Mouse (Mus musculus) neutrophil, adult 5-6 weeks (primary cell): Measurements from ENCODE around the gene Mtmr11. TPM values are rescaled to one million over a fixed set of nuclear protein-coding genes. Genes with fewer than 3 reads are reported as not detected.
A peak's percentile ranks its signal among the peaks of the same experiment; 100 is the strongest.
"Not testable (repeated sequence)": the region's sequence is repeated elsewhere in the genome, so short reads cannot be mapped to it uniquely, and the experiment has no call there.

Experiments
- ATAC-seq: fragments of 151-379, 151-347 bp; 2 replicates; pipeline ENCODE4 v1.8.0; 2017; ENCODE audit warnings: mild to moderate bottlenecking, moderate TSS enrichment; ENCODE audit not compliant: insufficient number of reproducible peaks, poor library complexity, low FRiP score, severe bottlenecking; ENCODE audit errors: extremely low read depth
- total RNA-seq: library from RNA; stranded (forward); fragments of 200-1000 nt; gene quantifications from 2 replicates; pipeline ENCODE4 v1.2.3, GENCODE M21; 2017

Mtmr11 gene
- total RNA-seq, 1 experiment from 2014 or later, result 2.4 TPM

DNA sequence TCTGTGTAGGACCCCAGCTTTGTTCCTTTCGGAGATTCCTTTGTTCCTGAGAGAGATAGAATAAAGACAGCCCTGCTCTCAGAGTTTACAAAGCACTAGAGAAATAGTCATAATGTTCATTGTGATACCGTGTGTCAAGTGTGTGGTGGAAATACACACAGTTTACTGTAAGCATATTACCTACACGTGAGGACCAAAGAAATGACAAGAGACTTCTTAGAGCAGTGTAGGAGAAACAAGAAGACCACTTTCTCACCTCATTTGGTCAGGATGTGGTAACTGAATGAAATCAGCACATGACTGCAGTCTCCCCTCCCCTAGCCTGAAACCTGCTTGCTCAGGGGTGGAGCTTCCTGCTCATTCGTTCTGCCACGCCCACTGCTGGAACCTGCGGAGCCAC lies 36.4 kb downstream of the Mtmr11 start:
- ATAC-seq, result peak; percentile 52

- ATAC-seq, result not testable (repeated sequence)
Measured at GRCm38 (mm10) chr3:96198601-96199251, 36.9 kb downstream of the Mtmr11 start.

DNA sequence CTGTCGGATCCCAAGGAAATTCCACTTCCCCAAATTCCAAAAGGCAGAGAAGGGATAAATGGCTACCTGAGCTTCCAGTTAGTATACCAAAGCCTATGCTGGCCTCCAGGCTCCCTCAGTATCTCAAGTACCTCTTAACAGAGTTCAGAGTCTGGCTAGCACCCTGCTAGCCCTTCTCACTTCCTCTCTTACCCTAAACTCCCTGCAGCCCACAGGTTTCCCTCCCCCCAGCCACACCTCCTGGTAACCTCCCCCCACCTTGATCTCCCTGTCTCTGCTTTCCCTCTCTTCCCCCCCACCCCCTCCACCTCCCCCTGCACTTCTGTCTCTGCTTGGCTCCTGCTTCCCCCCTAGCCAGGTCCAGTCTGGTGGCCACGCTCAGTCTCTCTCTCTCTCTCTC lies 37.9 kb downstream of the Mtmr11 start:
- peak; percentile 14; the same call in 1 of the 2 replicates for ATAC-seq

GRCm38 (mm10) chr3:96207819-96208218 lies 46.0 kb downstream of the Mtmr11 start:
- ATAC-seq, result no peak

DNA sequence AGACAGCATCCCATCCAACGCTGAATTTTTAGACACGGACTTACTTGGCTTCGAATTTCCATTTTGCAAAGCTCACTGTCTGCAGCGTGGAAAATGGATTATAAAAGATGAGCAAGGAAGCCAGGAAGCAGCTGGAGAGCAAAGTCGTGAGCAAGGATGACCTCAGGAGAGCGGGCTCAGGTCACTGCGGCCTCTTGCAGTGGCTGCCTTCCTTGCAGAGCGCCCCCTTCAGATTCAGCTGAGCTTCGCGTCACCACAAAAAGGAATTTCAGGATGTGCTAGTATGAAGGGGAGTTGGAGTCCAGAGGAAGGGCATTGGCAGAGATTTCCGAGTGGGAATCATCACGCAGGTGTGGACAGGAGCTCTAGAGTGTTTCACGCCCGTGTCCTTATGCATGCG lies 47.4 kb downstream of the Mtmr11 start:
- ATAC-seq, result no peak

DNA sequence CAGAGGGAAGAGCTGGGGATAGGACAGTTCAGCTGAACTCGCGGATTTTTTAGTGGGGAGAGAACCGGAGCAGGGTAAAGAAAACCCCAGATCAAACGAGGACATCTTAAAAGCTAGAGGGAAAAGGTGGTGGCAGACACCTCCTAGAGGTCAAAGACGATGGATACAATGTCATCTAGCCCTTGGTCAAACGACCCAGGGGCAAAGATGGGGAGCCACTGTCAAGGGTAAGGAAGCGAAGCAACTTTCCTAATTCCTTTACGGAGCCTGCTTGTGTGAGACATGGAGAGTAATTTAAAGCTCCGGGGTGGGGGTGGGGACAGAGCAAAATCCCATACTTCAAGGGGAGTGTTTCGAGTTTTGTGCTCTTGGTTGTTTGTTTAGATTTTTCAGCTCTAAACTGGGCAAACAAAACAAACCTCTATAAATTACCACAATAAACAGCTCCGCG lies 57.4 kb downstream of the Mtmr11 start:
- ATAC-seq, result peak; percentile 11; the same call in 1 of the 2 replicates

GRCm38 (mm10) chr3:96219661-96220130 lies 57.9 kb downstream of the Mtmr11 start, which contains the start of the genes Bola1 and Hist2h2ab:
Gene Bola1 (minus strand): TSS chr3:96219709.
Gene Hist2h2ab (plus strand): TSS chr3:96219865.
- ATAC-seq, result peak; percentile 63

DNA sequence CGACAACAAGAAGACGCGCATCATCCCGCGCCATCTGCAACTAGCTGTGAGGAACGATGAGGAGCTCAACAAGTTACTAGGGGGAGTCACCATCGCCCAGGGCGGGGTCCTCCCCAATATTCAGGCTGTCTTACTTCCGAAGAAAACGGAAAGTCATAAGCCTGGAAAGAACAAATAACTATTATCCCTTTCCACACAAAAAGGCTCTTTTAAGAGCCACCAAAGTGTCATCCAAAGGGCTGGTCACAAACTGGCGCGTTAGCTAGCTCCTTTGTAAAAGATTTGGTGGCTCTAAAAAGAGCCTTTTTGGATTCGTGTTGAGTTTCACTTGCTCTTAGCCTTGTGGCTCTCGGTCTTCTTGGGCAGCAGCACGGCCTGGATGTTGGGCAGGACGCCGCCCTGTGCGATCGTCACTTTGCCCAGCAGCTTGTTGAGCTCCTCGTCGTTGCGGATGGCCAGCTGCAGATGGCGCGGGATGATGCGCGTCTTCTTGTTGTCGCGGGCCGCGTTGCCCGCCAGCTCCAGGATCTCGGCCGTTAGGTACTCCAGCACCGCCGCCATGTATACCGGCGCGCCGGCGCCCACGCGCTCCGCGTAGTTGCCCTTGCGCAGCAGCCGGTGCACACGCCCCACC lies 58.4 kb downstream of the Mtmr11 start:
- not testable (repeated sequence) for ATAC-seq

- peak; percentile 83 for ATAC-seq
Measured at GRCm38 (mm10) chr3:96220765-96221639, 59.2 kb downstream of the Mtmr11 start, which contains the start of the genes Hist2h2ac and Hist2h2be. Gene Hist2h2ac (minus strand): TSS chr3:96220880. Gene Hist2h2be (plus strand): TSS chr3:96221119.

Other genes starting within 250 kb of the Mtmr11 start
- 82.9 and 114 TPM in 2 replicates for gene Anp32e, start 232.8 kb upstream of the Mtmr11 start, total RNA-seq
- 153 and 166 TPM in 2 replicates for gene Plekho1, start 166.0 kb upstream of the Mtmr11 start, total RNA-seq
- 8.4 and 9.7 TPM in 2 replicates for gene Vps45, start 103.5 kb upstream of the Mtmr11 start, total RNA-seq
- gene Otud7b, start 57.5 kb upstream of the Mtmr11 start, total RNA-seq, result 47.3 and 48.0 TPM in 2 replicates
- gene Sf3b4, start 10.3 kb downstream of the Mtmr11 start, total RNA-seq, result 17.8 and 18.5 TPM in 2 replicates
- gene Sv2a, start 19.1 kb downstream of the Mtmr11 start, total RNA-seq, result 0.74 and 0.81 TPM in 2 replicates
- 9.8 and 11.5 TPM in 2 replicates for gene Bola1, start 57.7 kb downstream of the Mtmr11 start, total RNA-seq
- gene Hist2h2ab, start 57.9 kb downstream of the Mtmr11 start, total RNA-seq, result 10.6 and 11.1 TPM in 2 replicates
- gene Hist2h2ac, start 58.9 kb downstream of the Mtmr11 start, total RNA-seq, result 316 and 362 TPM in 2 replicates
- gene Hist2h2be, start 59.1 kb downstream of the Mtmr11 start, total RNA-seq, result 18.0 and 21.3 TPM in 2 replicates
- gene Hist2h3c2, start 77.1 kb downstream of the Mtmr11 start, total RNA-seq, result 4.4 and 5.5 TPM in 2 replicates
- gene Hist2h2aa2, start 78.3 kb downstream of the Mtmr11 start, total RNA-seq, result 972 and 1,072 TPM in 2 replicates
- gene Hist2h2aa1, start 83.5 kb downstream of the Mtmr11 start, total RNA-seq, result 465 and 524 TPM in 2 replicates
- not detected in 2 replicates for gene Hist2h3c1, start 84.7 kb downstream of the Mtmr11 start, total RNA-seq
- 51.9 and 61.8 TPM in 2 replicates for gene Hist2h4, start 101.3 kb downstream of the Mtmr11 start, total RNA-seq
- gene Hist2h3b, start 106.7 kb downstream of the Mtmr11 start, total RNA-seq, result 18.0 and 33.1 TPM in 2 replicates
- gene Hist2h2bb, start 107.7 kb downstream of the Mtmr11 start, total RNA-seq, result 290 and 294 TPM in 2 replicates
- gene Fcgr1, start 132.0 kb downstream of the Mtmr11 start, total RNA-seq, result 3.7 and 4.9 TPM in 2 replicates